Mouse (Mus musculus) right cerebral cortex, adult 2 months (tissue): ENCODE data around the gene Sh3bp5.
A peak's percentile ranks its signal among the peaks of the same experiment; 100 is the strongest.

Source experiments
- DNase-seq, 2 experiments: peaks; one replicate each; pipeline ENCODE4 v3.0.0; 2021 to 2022; ENCODE audit warnings: low spot score in 2 of 2

The Sh3bp5 gene

DNA sequence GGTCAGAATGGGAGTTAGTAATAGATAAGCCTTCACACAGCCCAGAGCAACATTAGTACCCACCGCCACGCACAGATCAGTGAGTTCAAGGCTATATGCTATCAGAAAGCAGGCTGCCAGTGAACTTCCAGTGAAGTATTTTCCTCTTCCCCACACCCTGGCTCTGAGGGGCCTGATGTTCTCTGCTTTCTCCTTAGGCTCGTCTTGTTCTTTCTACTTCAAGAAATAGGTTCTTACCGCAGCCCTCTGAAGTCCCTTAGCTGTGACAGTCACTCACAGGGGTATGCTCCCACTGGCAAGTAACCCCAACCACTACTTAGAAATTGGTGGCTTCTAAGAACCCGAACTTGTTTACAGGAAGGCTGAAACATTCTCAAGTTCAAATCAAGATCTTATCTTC is 2.8 kb downstream of the Sh3bp5 start:
- no peak for DNase-seq

DNA sequence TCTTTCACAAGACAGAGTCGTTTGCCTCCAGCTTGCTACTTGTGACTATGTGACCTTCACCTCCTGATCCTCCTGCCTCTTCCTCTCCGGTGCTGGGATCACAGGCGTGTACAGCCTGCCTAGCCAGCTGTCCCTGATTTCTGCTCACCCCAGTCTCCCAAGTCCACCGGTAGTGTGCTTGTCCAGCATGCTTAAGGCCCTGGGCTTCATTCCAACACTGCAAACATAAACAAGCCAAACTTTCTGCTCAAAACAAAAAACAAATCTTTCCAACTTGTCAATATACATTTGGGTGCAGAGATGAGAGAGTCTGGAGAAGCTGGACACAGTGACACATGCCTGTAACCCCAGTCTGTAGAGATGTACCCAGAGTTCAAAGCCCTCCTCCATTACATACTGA is 3.5 kb downstream of the Sh3bp5 start:
- no peak for DNase-seq

DNA sequence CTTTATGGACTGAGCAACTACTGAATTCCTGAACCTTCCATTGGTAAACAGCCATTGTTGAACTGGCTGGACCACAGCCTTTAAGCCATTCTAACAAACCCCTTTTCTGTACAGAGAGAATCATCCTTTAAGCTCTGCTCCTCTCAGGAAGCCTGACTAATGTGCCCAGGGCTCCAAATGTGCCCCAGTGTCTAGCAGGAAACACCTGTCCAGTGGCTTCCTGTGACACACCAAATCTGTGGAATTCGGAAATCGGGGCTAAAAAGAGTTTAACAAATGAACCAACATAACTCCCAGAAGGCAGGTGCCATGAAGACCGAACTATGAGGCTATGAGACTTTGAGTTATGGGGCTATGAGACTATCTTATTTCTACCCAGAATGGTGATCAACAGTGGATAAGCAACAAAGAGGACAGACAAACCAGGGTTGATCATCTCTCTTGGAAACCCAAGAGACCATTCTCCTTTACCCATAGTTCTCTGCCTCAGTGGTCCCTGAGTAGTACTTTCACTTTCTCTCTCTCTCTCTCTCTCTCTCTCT is 4.0 kb downstream of the Sh3bp5 start:
- no peak for DNase-seq

DNA sequence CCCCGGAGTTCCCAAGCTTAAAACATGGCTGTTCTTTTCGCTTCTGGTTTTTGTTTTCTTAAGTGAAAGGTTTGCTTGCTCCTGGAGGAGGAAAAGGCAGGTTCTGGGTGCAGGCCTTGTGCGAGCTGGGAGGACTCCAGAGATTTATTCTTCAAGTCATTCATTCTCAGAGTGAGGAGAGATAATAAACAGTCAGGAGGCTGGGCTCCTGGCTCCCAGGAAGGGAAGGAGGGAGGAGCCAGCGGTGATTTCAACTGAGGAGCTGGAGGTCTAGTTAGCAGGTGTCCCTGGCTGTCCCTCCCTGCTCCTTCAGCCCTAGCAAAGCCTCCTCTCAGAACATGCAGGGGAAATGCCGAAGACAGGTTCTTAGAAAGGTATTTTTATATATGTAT is 6.9 kb downstream of the Sh3bp5 start:
- no peak for DNase-seq

DNA sequence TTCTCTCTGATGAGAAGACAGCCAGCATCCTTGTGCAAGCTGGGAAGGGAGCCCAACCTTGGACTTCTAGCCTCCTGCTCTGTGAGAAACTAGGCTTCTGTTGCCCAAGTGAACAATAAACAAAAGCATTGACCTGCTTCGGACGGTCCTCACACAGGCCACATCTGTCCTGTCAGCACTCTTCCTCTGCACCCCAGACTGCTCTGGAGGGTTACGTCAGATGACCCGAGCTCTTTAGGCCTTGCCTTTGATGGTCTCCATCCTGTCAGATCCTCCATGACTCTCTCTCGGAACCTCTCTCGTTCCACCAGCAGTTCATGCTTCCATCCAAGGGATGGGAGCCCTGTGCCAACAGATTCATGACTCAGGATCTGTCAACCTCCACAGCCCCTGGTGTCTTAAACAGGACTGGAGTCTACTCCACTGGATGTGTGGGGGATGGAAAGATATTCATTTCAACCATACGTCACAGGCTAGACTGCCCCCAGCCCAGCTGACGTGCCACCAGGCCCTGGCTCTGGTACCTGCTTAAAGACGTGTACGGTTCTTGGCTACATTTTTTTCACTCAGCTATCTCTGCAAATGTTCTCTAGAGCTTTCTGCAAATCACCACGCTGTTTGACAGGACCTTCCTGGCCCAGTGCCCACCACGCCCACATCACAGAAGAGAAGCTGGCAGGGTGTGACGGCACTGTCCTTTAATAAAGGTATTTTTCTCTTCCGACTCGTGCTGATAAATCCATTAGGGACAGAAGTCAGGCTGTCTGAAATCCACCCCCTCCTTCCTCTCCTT is 7.5 kb downstream of the Sh3bp5 start:
- peak; percentile 88 to 90 for DNase-seq

DNA sequence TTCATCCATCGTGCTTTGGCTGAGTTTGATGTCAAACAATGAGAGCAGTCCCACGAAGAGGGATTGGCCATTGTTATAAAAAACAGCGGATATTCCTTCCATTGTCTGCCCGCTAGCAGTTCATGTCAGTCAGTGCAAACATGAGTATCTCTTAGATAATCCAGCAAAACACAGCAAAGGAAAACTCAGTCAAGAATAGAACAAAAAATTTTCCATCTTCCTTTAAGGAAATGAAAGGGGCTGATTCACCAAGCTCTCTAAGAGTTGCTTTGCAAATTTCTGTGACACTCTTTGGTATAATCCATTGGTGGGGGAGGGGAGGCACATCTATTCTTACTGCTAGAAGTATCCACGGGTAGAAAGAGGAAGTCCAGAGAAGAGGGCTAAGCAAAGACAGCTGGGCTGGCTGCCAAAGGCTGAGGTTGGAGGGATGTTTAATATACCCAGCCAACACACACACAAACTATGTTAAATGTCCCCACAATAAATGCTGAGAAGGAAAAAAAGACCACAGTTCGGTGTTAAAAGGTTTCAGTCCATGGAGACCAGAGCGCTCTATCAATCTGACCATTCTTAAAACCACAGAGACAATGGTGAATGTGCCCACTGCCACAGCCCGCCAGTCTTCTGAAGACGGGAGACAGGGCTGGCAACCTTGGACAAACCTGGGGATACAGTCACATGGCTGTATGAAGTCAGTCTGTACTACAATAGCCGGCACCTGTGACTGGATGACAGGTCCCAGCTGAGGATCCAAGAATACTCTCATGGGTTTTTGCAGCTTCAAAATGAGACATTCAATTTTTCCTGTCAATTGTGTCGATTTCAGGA is 12.7 kb downstream of the Sh3bp5 start:
- DNase-seq = peak; percentile 74 to 78

DNA sequence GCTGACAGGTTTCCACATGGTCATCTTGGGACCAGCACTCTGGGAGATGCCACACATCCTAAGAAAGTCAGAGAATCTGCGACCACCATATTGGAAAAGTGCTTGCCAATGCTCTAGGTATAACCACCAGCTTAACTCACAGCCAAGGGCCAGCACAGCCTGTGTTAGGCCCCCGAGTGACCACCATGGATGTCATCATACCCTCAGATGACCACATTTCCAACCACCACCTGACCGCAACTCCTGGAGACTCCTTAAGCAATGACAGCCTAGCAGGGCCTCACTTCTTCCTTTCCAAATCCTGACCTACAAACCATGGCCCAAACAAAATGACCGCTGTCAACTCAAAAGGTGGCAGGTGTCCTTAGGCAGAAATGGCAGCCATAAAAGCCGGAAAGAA is 13.5 kb downstream of the Sh3bp5 start:
- DNase-seq = no peak

DNA sequence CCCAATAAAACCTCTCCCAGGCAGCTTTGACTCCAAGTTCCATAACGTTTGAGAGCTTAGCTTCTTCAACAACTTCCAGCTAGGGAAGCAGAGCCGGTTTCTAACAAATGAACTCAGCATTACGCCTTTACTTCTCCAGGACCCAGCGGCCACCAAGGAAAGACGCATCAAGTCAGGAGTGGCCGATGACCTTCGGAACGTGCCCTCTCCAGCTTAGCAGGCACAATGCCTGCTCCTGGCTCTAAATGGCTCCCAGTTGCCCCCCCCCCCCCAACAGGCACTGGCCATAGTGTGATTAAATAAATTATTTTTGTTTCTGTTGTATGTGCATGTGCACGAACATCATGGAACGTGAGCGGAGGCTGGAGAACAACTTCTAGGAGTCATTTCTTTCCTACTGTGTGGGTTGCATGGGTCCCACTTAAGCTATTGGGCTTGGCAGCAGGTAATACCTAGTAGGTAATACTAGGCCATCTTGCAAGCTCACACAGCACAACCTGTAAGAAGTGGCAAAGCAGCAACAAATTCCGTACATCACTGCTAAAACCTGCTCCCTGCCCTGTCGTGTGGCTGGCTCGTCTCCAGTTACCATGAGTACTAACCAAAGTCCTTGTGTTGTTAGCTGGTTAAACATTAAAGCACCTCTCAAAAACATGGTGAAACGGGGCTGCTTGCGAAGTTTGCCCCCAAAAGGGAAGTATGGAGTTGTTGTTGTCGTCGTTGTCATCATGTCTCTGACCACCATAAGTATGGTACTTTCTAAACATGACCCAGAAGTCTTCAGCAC is 14.2 kb downstream of the Sh3bp5 start:
- no peak for DNase-seq

DNA sequence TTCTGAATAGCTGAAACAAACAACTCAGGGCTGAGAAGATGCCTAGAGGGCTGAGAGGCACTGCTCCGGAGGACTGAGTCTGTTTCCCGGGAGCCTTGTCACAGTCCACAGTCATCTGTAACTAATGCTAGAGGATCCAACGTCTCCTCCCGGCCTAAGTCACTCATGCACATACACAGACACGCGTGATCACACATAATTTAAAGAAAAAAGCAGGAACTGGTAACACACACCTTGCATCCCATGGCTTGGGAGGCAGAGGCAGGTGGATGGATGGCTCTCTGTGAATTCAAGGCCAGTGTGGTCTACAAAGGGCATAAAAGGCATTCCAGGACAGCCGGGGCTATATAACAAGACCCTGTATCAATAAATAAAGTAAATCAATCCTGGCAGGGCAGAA is 14.9 kb downstream of the Sh3bp5 start:
- no peak for DNase-seq

DNA sequence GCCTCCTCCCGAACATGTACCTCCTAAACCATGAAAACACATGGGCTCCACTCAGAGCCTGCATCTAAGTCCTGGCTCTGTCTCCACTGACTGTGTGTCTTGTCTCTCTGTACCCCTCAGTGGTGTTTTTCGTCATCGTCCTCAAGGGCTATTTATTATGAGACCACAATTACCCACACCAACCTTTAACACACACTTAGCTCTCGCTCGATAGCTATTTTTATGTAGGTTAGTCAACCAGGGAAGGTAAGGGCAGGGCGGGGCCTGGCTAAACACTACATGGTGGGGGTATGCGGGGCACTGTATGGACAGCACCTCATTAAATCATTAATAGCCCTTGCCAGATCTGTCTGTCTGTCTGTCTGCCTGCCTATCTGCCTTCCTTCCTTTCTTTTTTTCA is 15.3 kb downstream of the Sh3bp5 start:
- DNase-seq = no peak

DNA sequence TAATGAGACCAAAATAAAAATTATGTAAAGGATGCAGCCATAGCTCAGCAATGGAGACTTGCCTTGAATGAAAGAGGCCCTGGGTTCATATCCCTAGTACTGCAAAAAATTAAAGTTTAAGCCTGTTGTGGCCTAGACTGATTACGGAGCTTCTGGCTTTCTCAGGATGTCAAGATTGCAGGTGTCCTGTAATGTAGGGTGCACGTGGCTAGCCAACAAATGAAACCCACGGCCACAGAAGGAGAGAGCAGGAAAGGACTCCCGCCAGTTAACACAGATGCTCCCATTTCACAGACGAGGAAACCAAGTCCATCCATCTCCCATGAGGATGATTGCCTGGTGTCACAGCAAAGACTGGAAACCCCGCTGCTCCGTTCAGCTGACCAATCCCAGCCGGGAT is 15.7 kb downstream of the Sh3bp5 start:
- DNase-seq = no peak

DNA sequence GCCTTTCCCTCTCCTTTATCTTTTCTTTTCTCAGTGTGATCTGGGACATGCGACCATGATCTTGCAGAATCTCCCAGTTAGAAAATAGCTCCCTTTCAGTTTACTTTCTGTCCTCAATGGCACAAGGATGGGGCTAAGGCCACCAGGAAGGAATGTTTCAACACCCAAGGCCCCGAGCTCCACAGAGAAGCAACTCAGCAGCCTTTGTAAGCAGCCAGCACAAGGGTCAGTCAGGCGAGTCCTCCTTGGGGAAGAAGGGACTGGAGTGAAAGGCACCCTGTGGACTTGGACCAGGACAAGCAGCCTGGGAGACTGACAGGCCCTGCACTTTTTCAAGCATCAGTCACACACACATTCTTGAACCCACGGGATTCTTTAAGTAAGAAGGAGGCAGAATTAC is 16.6 kb downstream of the Sh3bp5 start:
- DNase-seq = no peak

DNA sequence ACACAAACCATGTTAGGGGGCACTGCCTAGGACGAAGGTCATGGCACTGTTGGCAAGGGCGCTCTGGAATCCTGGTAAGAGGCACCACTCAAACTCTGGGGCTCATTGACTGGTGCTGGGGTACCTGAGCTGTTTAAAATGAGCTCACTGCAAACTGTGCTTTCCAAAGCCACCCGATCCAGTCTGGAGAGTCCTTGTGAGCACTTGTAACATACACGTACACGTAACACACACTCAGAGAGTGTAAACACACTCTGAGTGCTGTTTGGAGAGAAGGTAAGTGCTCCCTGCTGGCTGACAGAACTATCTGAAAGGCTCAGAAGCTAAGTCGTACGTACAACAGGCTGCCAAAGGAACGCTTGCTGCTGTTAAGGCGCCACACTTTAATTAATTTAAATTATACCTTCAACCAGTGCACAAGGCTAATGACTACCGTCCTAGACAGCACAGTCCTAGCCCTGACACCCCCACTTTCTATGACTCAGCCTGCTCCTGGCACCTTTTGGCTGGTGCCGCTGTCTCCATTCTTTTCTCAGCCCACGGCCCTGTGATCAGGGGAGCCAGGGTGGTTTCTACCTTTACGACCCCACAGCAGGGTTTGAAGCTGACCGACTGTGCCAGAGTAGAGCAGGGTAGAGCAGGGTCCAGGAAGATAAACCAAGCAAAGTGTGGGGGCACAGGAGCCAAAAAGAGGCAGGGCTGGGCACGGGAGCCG is 18.9 kb downstream of the Sh3bp5 start:
- DNase-seq = no peak

DNA sequence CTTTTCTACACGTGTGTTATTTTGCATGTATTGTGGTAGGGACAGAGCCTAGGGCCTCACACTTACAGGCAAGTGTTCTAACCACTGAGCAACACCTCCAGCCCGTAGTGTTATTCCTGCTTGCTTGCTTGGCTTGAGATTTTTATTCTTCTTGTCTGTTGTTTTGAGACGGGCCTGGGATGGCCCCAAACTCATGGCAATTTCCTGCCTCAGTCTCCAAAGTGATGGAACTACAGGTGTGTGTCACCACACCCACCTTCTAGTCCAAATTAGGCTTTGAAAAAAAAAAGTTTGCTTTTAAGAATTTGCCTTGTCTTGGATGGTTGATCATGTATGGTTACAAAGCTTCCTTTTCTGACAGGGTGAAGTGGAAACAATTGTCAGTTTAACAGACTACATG is 19.5 kb downstream of the Sh3bp5 start:
- DNase-seq = no peak

DNA sequence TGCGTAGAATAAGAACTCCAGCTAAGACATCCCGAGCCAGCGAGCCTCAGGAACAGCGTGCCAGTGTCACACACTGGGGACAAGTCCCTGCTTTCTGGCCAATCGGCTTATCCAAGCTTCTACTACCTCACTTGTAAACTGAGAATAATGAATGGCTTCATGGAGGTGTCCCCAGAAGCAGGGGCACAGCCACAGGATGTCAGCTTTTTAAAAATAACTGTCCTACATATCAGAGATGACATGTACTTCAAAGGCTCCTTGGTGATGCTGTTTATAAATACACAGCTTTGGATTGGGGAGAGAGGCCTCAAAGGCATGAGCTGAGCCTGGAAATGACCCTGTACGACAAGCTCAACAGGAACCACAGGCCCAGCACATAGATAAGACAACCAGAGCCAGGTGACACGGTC is 20.9 kb downstream of the Sh3bp5 start:
- no peak for DNase-seq

DNA sequence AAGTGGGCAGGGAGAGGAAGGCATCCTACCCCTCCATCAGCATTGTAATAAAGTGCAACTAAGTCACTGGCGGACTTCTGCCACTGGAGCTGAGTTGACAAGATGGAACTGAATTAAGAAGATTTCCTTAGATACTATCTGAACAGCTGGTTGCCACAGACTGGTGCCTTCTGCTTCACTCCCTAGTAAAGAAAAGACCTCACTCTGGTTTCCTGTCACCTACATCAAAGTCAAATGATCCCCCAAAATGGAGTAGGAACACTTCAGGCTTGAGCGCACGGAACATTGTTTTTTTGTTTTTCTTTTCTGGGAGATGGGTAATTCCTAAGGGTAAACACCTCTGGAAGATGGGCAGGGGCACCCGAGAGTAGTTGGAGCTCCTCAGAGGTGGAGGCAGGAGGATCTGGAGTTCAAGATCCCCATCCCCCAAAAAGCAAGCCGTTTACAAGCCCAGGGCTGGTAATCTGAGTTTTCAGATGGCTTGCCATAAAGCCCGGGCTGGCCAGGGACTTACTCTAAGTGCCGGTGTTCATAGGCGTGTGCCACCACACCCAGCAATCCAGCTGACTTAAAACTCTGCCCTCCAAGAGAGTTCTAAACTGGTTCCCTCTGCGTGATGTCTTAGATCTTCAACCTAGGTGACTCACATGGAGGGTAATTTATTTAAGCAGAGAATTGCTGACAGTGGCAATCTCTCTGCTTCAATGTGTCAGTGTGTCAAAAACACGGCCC is 21.5 kb downstream of the Sh3bp5 start:
- DNase-seq = no peak

DNA sequence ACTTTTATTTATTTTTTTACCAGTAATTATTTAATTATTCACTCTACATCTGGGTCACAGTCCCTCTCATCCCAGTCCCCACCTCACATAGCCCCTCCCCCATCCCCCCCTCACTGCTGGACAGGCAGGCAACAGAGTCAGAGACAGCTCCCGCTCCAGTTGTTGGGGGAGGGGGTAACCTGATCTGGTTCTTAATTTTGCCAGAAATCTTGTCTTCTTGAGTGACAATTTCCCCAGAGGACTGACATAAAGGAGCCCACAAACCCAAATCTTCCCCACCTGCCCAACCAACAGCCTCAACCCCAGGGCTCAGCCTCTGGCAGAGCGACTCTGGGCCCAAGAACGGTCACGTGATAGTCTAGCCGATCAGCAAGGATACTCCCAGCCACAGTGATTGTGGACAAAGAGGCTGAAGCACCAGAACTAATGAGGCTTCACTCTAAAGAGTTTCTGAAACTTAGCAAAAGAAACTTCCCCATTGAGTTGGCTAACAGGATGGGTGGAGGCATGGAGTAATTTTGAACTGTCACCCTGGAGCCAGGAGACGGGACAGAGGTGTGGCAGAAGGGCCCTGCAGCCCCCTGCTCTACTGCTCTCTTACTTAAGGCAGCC is 22.3 kb downstream of the Sh3bp5 start:
- DNase-seq = no peak

DNA sequence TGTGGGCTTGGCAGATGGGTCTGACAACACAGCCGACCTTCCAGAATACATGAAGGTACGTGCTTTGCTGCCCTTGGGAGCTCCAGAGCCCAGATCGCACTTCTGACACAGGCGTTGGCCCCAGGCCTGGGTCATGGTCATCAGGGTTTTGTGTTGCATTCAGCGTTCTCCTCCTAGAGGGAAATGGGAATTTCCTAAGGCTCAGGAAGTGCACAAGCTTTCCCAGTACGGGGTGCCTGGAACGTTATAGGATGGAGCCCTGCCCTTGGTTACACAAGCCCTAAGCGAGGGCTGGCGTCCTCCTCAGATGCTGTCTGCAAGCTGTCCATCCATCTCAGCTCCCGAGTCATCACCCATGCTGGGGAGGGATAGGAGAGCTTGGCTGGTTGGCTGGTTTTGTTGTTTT is 23.2 kb downstream of the Sh3bp5 start:
- DNase-seq = no peak

DNA sequence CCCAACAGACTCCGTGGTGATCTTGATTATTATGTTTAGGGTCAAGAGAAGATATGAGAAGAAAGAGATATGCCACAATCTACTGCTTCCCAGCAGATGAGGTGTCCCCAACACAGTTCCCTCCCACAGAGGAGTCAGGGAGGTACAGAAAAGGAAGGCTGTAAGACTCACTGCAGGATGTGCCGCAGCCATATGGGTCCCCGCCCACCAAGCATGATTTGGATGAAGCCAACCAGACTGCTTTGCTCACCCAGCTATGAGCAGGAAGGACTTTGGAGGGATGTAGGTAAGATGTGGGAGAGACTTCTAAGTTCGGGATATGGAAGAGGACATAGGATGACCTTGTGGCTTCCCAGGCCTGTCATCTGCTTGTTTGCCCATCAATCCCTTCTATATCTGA is 25.1 kb downstream of the Sh3bp5 start:
- peak; percentile 78 to 79 for DNase-seq

DNA sequence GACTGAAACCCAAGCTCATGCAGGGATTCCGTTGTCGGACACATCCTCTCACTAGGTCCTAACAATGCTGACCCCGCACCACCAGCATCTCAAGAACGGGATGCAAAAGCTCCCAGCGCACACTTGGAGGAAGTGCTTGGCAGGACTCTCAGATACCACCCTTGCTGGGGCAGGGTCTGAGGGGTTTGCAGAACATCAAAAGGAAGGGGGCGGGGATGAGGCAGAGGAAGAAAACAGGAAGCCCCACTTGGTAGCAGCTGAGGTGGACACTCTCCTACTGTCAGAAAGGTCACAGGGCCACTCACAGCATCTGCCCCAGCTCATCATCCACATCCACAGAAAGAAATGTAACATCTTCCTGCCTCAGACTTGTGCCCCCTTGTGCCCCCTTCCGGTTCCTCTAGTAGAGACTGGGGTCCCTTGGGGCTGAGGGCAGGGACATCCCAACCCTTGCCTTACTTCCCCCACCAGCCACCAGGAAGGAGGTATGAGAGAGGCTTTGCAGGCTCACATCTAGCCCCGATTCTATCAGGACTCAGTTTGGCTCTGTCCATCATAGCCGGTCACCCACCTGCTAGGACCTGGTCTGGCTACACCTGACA is 25.7 kb downstream of the Sh3bp5 start:
- DNase-seq = no peak
